Mouse (Mus musculus) heart, embryonic 16.5 days (tissue): ENCODE measurements around the gene Ccdc92. TPM values are rescaled to one million over a fixed set of nuclear protein-coding genes. Genes with fewer than 3 reads are reported as not detected.
A peak's percentile ranks its signal among the peaks of the same experiment; 100 is the strongest.

ENCODE experiments used
- ATAC-seq: fragments of 200-750 bp; cut with Nextera tagmentation; replicated peaks from 2 replicates; pipeline ENCODE4 v1.8.0; 2017; ENCODE audit warnings: moderate number of reproducible peaks; ENCODE audit not compliant: insufficient read depth, low FRiP score; ENCODE audit errors: extremely low read depth
- H3K27ac ChIP-seq: fragments of 300-500 bp; sonication (generic); 2 replicates; pipeline ENCODE4 v1.5.1; 2014; ENCODE audit warnings: mild to moderate bottlenecking, low read length, control low read depth, moderate library complexity
- H3K27me3 ChIP-seq: fragments of 300-500 bp; sonication (generic); 2 replicates; pipeline ENCODE4 v1.6.1; 2014; ENCODE audit warnings: low read length, mixed read lengths; ENCODE audit not compliant: control insufficient read depth, insufficient read depth
- H3K36me3 ChIP-seq: fragments of 300-500 bp; sonication (generic); 2 replicates; pipeline ENCODE4 v1.6.1; 2014; ENCODE audit not compliant: control insufficient read depth, insufficient read depth
- H3K4me1 ChIP-seq: fragments of 300-500 bp; sonication (generic); 2 replicates; pipeline ENCODE4 v1.6.1; 2014; ENCODE audit warnings: low read length, mixed read lengths; ENCODE audit not compliant: control insufficient read depth, insufficient read depth
- H3K4me2 ChIP-seq: fragments of 300-500 bp; sonication (generic); 2 replicates; pipeline ENCODE4 v1.6.1; 2014; ENCODE audit warnings: low read depth, mild to moderate bottlenecking, control low read depth, low read length
- H3K4me3 ChIP-seq: fragments of 300-500 bp; sonication (generic); 2 replicates; pipeline ENCODE4 v1.5.1; 2014; ENCODE audit warnings: mild to moderate bottlenecking, control low read depth, low read length
- H3K9ac ChIP-seq: fragments of 300-500 bp; sonication (generic); 2 replicates; pipeline ENCODE4 v1.6.1; 2014; ENCODE audit warnings: low read length, control low read depth
- H3K9me3 ChIP-seq: fragments of 300-500 bp; sonication (generic); replicated peaks from 2 replicates; pipeline ENCODE4 v1.6.1; 2016; ENCODE audit warnings: low read length; ENCODE audit not compliant: control insufficient read depth
- WGBS: fragments of 180-500 bp; shearing (Covaris S2); extraction: QIAGEN DNeasy Blood & Tissue Kit; methylation state at CpG from one replicate; pipeline ENCODE4 v1.1.7; 2014; 5-methylcytosine and 5-hydroxymethylcytosine counted together
- polyA plus RNA-seq: library from polyadenylated mRNA; unstranded; fragments of >200 nt; fragmentation: Nextera tagmentation; extraction: Ambion mirVana; gene quantifications from 2 replicates; pipeline ENCODE4 v1.2.1, GENCODE M21; 2015

Ccdc92 gene
- polyA plus RNA-seq, 1 experiment from 2014 or later, result 3.2 TPM

DNA sequence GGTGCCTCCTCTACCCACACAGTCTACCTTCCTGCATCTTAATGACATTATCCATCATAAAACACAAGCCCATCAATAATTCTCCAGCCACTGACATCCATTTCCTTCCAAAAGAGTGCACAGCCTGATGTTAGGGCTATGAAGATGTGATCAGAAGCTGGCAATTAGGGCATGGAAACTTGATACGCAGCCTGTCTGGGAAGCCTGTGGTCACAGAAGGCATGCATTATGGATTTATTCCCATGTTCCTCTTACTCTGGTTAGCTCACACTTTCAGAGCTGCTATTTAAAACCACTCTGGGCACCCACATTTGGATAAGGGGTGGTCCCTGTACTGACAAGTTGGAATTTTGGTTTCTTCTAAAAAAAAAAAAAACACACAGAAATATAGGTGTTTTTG, 15.2 kb downstream of the Ccdc92 start:
- Histone ChIP-seq H3K4me1 (peaks cover 10% of the 10 kb centered on the region; the same call in 1 of the 2 replicates), H3K27ac (no peak overlapping the region), H3K9ac (no peak overlapping the region), H3K9me3 (no peaks in the 10 kb centered on the region), H3K36me3 (no peaks in the 10 kb centered on the region), H3K27me3 (peaks cover 30% of the 10 kb centered on the region), H3K4me2 (no peak overlapping the region), H3K4me3 (no peak overlapping the region)
- no peak for ATAC-seq
- 84% methylated on average over 1 of the region's 1 CpGs for WGBS

DNA sequence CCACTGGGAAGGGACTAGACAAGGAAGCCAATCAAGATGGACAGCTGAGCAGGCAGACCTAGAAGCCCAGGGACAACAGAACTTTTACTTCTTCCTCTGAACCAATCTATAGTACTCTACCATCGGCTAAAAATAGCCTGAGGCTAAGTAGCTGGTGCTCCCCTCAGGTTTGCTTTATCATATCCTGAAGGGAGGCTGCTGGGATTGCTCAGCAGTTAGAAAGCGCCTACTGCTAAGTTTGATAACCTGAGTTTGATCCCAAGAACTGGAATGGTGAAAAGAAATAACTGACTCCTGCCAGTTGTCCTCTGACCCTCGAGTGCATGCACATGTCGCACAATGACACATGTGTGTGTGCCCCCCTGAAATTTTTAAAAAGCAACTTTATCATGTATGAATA, 17.3 kb downstream of the Ccdc92 start:
- Histone ChIP-seq H3K9ac (no peak overlapping the region), H3K4me3 (no peak overlapping the region), H3K9me3 (no peaks in the 10 kb centered on the region), H3K4me2 (no peak overlapping the region), H3K27me3 (peaks cover 37% of the 10 kb centered on the region), H3K27ac (no peak overlapping the region), H3K36me3 (no peaks in the 10 kb centered on the region), H3K4me1 (peaks cover 20% of the 10 kb centered on the region)
- ATAC-seq, result no peak
- 18% methylated on average over 4 of the region's 4 CpGs for WGBS

DNA sequence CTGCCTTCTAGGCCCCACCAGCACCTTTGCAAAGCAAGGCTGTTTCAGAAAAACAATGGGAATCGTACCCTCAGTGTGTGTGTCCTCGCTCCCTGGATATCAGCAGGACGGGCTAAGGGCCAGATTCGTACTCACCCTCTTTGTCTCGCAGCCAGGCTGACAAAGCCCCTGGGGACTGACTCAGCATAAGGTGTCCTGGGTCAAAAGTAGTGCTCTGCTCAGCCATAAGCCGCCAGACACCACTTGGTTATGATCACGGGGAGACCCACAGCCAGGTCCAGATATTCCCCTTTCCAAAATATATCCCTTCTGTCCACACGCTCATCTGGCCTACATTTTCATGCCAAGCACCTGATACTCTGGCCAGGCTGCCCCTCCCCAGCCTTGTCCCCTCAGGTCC, 18.8 kb downstream of the Ccdc92 start:
- H3K4me1 ChIP-seq, result peaks cover 20% of the 10 kb centered on the region
- no peak overlapping the region for H3K27ac ChIP-seq
- no peaks in the 10 kb centered on the region for H3K9me3 ChIP-seq
- WGBS, result 60% methylated on average over 8 of the region's 8 CpGs
- no peak overlapping the region for H3K9ac ChIP-seq
- H3K36me3 ChIP-seq, result no peaks in the 10 kb centered on the region
- H3K4me3 ChIP-seq, result no peak overlapping the region
- peaks cover 46% of the 10 kb centered on the region for H3K27me3 ChIP-seq
- no peak for ATAC-seq
- H3K4me2 ChIP-seq, result no peak overlapping the region

GRCm38 (mm10) chr5:124840669-124841068, 21.6 kb downstream of the Ccdc92 start:
- Histone ChIP-seq H3K9me3 (no peaks in the 10 kb centered on the region), H3K27me3 (peaks cover 61% of the 10 kb centered on the region), H3K27ac (no peak overlapping the region), H3K9ac (no peak overlapping the region), H3K4me1 (peaks cover 20% of the 10 kb centered on the region), H3K36me3 (no peaks in the 10 kb centered on the region), H3K4me2 (peak overlapping the region; percentile 29), H3K4me3 (no peak overlapping the region)
- WGBS, result 56% methylated on average over 2 of the region's 2 CpGs
- ATAC-seq, result no peak

GRCm38 (mm10) chr5:124840202-124840601, 22.0 kb downstream of the Ccdc92 start:
- H3K27me3 ChIP-seq, result peaks cover 65% of the 10 kb centered on the region
- H3K4me2 ChIP-seq, result peak overlapping the region; percentile 29
- H3K27ac ChIP-seq, result no peak overlapping the region
- ATAC-seq, result peak; percentile 71
- no peaks in the 10 kb centered on the region for H3K9me3 ChIP-seq
- no peak overlapping the region for H3K4me3 ChIP-seq
- no peak overlapping the region for H3K9ac ChIP-seq
- H3K4me1 ChIP-seq, result peaks cover 19% of the 10 kb centered on the region
- WGBS, result 34% methylated on average over 7 of the region's 7 CpGs
- H3K36me3 ChIP-seq, result no peaks in the 10 kb centered on the region

DNA sequence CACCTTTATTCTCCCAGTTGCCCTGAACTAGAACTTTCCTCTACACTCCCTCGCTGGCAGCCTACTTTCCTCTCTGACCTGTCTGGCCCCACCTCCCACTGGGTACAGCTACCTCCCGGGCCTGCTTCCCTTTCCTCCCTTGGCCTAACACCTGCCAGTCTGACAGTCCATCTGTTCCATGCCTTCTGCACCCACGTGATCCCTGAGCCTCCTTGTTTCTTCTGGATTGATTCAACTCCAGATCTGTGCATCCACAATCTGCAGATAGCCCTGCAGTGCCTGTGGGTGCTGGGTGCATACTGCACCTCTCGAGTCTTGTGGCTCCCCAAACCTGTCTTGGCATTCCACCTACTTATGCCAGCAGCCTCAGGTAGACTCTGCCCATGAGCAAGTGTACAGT, 25.6 kb downstream of the Ccdc92 start:
- Histone ChIP-seq H3K4me1 (peaks cover 11% of the 10 kb centered on the region), H3K36me3 (no peaks in the 10 kb centered on the region), H3K4me2 (no peak overlapping the region), H3K27ac (no peak overlapping the region), H3K4me3 (no peak overlapping the region), H3K9me3 (no peaks in the 10 kb centered on the region), H3K9ac (no peak overlapping the region), H3K27me3 (peaks cover 66% of the 10 kb centered on the region)
- ATAC-seq, result no peak
- 67% methylated on average over 4 of the region's 4 CpGs for WGBS

DNA sequence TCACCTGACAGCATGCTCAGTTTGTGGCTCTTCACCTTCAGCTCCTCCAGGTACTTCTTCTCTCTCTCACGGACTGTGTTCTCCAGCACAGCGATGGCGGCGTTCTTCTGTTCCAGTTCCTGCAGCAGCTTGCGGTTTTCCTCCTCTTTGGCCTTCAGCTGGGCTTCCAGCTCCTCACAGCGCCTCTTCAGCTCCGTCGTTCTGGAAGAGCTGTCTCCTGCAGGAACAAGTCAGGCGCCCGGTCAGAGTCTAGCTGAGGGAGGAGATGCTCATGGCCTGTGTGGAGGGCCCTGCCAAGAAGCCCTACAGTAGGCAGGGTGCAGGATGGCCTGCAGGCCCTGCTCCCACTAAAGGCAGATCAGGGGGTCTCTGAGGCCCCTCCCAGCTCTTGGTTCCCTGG, 26.1 kb downstream of the Ccdc92 start:
- H3K27me3 ChIP-seq, result peaks cover 63% of the 10 kb centered on the region
- H3K9ac ChIP-seq, result no peak overlapping the region
- no peak overlapping the region for H3K4me2 ChIP-seq
- no peaks in the 10 kb centered on the region for H3K36me3 ChIP-seq
- no peak overlapping the region for H3K4me3 ChIP-seq
- 82% methylated on average over 10 of the region's 10 CpGs for WGBS
- H3K9me3 ChIP-seq, result no peaks in the 10 kb centered on the region
- H3K4me1 ChIP-seq, result peaks cover 11% of the 10 kb centered on the region
- no peak for ATAC-seq
- no peak overlapping the region for H3K27ac ChIP-seq

DNA sequence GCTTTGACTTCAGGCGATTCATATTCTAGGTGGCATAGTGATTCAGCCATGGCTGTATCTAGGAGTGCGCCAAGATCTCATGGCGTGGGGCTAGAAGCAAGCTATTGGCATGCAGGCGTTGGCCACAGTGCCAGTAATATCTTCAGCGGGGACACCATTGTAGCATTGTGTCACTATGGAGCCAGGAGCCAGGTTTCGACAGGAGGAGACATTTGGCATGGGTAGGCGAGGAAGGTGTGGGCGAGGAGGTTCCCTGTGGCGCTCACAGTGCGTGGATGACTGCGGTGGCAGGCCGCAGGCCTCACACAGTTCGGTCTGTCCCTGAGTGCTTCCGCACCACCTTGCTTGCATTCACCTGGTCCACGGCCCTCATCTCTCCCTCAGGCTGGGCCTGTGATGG, 27.0 kb downstream of the Ccdc92 start:
- WGBS, result 95% methylated on average over 15 of the region's 15 CpGs
- Histone ChIP-seq H3K36me3 (no peaks in the 10 kb centered on the region), H3K9ac (no peak overlapping the region), H3K27me3 (peaks cover 66% of the 10 kb centered on the region), H3K9me3 (no peaks in the 10 kb centered on the region), H3K4me1 (peaks cover 2% of the 10 kb centered on the region), H3K4me2 (no peak overlapping the region), H3K4me3 (no peak overlapping the region), H3K27ac (no peak overlapping the region)
- no peak for ATAC-seq

DNA sequence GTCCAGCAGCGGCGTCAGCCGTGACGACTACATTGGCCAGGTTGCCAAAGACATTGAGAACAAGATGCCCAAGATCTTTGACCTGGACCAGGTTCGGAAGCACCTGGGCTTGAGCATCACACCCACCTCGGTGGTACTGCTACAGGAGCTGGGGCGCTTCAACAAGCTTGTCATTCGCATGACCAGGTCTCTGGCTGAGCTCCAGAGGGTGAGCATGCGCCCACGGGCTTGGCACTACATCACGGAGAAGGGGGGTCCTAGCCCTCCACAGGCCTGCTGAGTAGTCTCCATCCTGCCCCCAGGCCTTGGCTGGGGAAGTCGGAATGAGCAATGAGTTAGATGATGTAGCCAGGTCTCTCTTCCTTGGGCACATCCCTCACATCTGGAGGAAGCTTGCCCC, 31.9 kb downstream of the Ccdc92 start:
- ATAC-seq, result no peak
- Histone ChIP-seq H3K27ac (no peak overlapping the region), H3K4me1 (no peaks in the 10 kb centered on the region), H3K36me3 (no peaks in the 10 kb centered on the region), H3K9me3 (no peaks in the 10 kb centered on the region), H3K27me3 (peaks cover 51% of the 10 kb centered on the region), H3K4me2 (no peak overlapping the region), H3K9ac (no peak overlapping the region), H3K4me3 (no peak overlapping the region)
- 90% methylated on average over 12 of the region's 12 CpGs for WGBS
